Mouse (Mus musculus) E14TG2a.4 (cell line): ENCODE measurements around the gene Pde6b.

Experiments
- H3K27me3 ChIP-seq: 2 replicates; pipeline ENCODE4 v1.6.1; 2014; ENCODE audit warnings: low read length, control low read depth; ENCODE audit not compliant: insufficient read depth
- H3K36me3 ChIP-seq: 2 replicates; pipeline ENCODE4 v1.6.1; 2014; ENCODE audit warnings: low read length, control low read depth; ENCODE audit not compliant: insufficient read depth
- H3K4me1 ChIP-seq: replicated peaks from 2 replicates; pipeline ENCODE4 v1.6.1; 2014; ENCODE audit warnings: low read depth, low read length, control low read depth
- H3K4me3 ChIP-seq: replicated peaks from 2 replicates; pipeline ENCODE4 v1.5.1; 2014; ENCODE audit warnings: mild to moderate bottlenecking, low read length
- H3K9me3 ChIP-seq: 2 replicates; pipeline ENCODE4 v1.6.1; 2014; ENCODE audit warnings: low read length, control low read depth
- CTCF ChIP-seq: conservative IDR thresholded peaks from 2 replicates; pipeline ENCODE4 v1.5.1; 2014; ENCODE audit warnings: low read length
- NANOG ChIP-seq: IDR thresholded peaks from 2 replicates; pipeline ENCODE4 v1.6.1; 2014; ENCODE audit warnings: borderline replicate concordance, low read length, mixed read lengths
- POU5F1 ChIP-seq: IDR thresholded peaks from 2 replicates; pipeline ENCODE4 v1.6.1; 2014; ENCODE audit warnings: low read length, borderline replicate concordance

Gene Pde6b

GRCm38 (mm10) chr5:108448785-108449668 is 60.8 kb downstream of the Pde6b start, which contains the start of gene Mfsd7a:
Mfsd7a (minus strand) TSS chr5:108448891.
- Histone ChIP-seq H3K4me3 (peak within 1 kb of the TSS; percentile 77), H3K4me1 (peaks cover 20% of the 10 kb centered on the region), H3K27me3 (peaks cover 46% of the 10 kb centered on the region), H3K9me3 (no peaks in the 10 kb centered on the region), H3K36me3 (no peaks in the 10 kb centered on the region)
- TF ChIP-seq CTCF = no peak
- no peak for TF ChIP-seq NANOG
- TF ChIP-seq POU5F1 = no peak

GRCm38 (mm10) chr5:108450837-108451540 is 62.8 kb downstream of the Pde6b start:
- no peaks in the 10 kb centered on the region for H3K9me3 ChIP-seq
- no peaks in the 10 kb centered on the region for H3K36me3 ChIP-seq
- no peak for TF ChIP-seq CTCF
- no peak for TF ChIP-seq POU5F1
- TF ChIP-seq NANOG = no peak
- no peak overlapping the region for H3K4me3 ChIP-seq
- peaks cover 40% of the 10 kb centered on the region for H3K27me3 ChIP-seq
- H3K4me1 ChIP-seq = peaks cover 20% of the 10 kb centered on the region

- Histone ChIP-seq H3K9me3 (no peaks in the 10 kb centered on the region), H3K36me3 (no peaks in the 10 kb centered on the region), H3K27me3 (peaks cover 35% of the 10 kb centered on the region), H3K4me3 (no peak overlapping the region), H3K4me1 (peaks cover 20% of the 10 kb centered on the region)
- TF ChIP-seq CTCF (no peak), NANOG (no peak)
Observed at GRCm38 (mm10) chr5:108451611-108452010, 63.4 kb downstream of the Pde6b start.

GRCm38 (mm10) chr5:108452422-108452821 is 64.2 kb downstream of the Pde6b start:
- H3K27me3 ChIP-seq = peaks cover 28% of the 10 kb centered on the region
- TF ChIP-seq POU5F1 = no peak
- no peak for TF ChIP-seq NANOG
- TF ChIP-seq CTCF = no peak
- H3K4me3 ChIP-seq = no peak overlapping the region
- H3K4me1 ChIP-seq = peaks cover 20% of the 10 kb centered on the region
- no peaks in the 10 kb centered on the region for H3K9me3 ChIP-seq
- no peaks in the 10 kb centered on the region for H3K36me3 ChIP-seq

GRCm38 (mm10) chr5:108454094-108454493 is 65.9 kb downstream of the Pde6b start:
- Histone ChIP-seq H3K4me3 (no peak overlapping the region), H3K36me3 (no peaks in the 10 kb centered on the region), H3K4me1 (peaks cover 9% of the 10 kb centered on the region), H3K27me3 (peaks cover 29% of the 10 kb centered on the region), H3K9me3 (no peaks in the 10 kb centered on the region)
- TF ChIP-seq CTCF = no peak
- TF ChIP-seq POU5F1 = no peak
- no peak for TF ChIP-seq NANOG

- peaks cover 26% of the 10 kb centered on the region for H3K27me3 ChIP-seq
- H3K9me3 ChIP-seq = no peaks in the 10 kb centered on the region
- H3K4me3 ChIP-seq = no peak overlapping the region
- H3K4me1 ChIP-seq = peaks cover 27% of the 10 kb centered on the region
- H3K36me3 ChIP-seq = no peaks in the 10 kb centered on the region
- TF ChIP-seq POU5F1 = no peak
- no peak for TF ChIP-seq CTCF
- TF ChIP-seq NANOG = no peak
Observed at GRCm38 (mm10) chr5:108458706-108459105, 70.5 kb downstream of the Pde6b start.

GRCm38 (mm10) chr5:108460461-108460860 is 72.3 kb downstream of the Pde6b start:
- TF ChIP-seq POU5F1 = no peak
- no peak for TF ChIP-seq NANOG
- no peak for TF ChIP-seq CTCF

GRCm38 (mm10) chr5:108461082-108462065 is 73.2 kb downstream of the Pde6b start, which contains the start of gene Pcgf3:
Pcgf3 (plus strand) TSS chr5:108461232.
- Histone ChIP-seq H3K27me3 (peaks cover 26% of the 10 kb centered on the region), H3K36me3 (peaks cover 11% of the 10 kb centered on the region; the same call in 1 of the 2 replicates), H3K4me1 (peaks cover 39% of the 10 kb centered on the region), H3K4me3 (peak within 1 kb of the TSS; percentile 94), H3K9me3 (no peaks in the 10 kb centered on the region)
- TF ChIP-seq NANOG (no peak), CTCF (no peak), POU5F1 (no peak)

More at GRCm38 (mm10) chr5:108460461-108460860, 72.3 kb downstream of the Pde6b start:
- H3K36me3 ChIP-seq = 0 out of 2 replicates have a peak, but pooled peaks cover 4% of the 10 kb centered on the region
- peaks cover 26% of the 10 kb centered on the region for H3K27me3 ChIP-seq
- no peaks in the 10 kb centered on the region for H3K9me3 ChIP-seq
- peaks cover 34% of the 10 kb centered on the region for H3K4me1 ChIP-seq
- peak overlapping the region; percentile 70 for H3K4me3 ChIP-seq
